Mouse (Mus musculus): ENCODE results near the gene Sema4g.

DNA sequence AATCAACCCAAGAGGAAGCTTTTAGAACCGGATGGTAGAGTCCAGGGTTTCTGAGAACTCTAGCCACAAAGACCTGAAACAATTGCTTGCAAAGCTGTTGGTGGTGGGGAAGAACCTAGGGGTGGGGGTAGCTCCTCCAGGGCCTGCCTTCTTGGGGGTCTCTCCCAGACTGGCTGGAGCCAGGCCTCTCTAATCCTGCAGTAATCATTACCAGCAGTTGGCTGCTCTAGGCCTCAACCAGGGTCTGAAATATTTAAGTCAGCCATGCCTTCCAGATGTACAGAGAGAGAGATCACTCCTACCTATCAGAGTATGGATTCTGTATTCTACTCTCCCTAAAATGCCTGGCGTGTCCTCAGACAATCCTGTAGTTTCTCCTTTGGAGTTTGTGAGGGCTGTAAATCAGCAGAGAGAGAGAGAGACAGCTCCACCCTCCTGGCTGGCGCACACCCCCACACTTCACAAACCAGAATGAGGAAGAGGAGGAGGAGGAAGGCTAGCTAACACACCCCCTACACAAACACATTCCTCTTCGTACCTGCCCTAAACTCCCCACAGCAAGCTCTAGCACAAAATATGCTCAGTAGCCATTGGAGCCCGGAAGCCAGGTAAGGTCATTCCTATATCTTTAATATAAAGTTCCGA, 24.8 kb downstream of the Sema4g start:
- TF ChIP-seq CTCF (IDR thresholded peaks at IDR 0.05; ENCODE audit: control insufficient read depth, insufficient read depth, insufficient replicate concordance, low read depth, low read length) (no peak), POLR2A (IDR thresholded peaks at IDR 0.05; ENCODE audit: control insufficient read depth, low read depth, low read length) (no peak)
